Mouse (Mus musculus) adrenal gland, adult 18-20 months (tissue): ENCODE results near the gene Snrpb. TPM values are rescaled to one million over a fixed set of nuclear protein-coding genes. Genes with fewer than 3 reads are reported as not detected.
A peak's percentile ranks its signal among the peaks of the same experiment; 100 is the strongest.

Experiments used
- DNase-seq, 2 experiments: peaks; one replicate each; pipeline ENCODE4 v3.0.0; 2021 to 2022; ENCODE audit warnings: low spot score in 2 of 2
- long read RNA-seq, 2 experiments: library from polyadenylated mRNA; stranded (forward); transcript quantifications; one replicate each; pipeline ENCODE4 v2.0.0; 2021
- total RNA-seq, 2 experiments: library from RNA; stranded (reverse); gene quantifications; 1 replicate in 1 of 2; 2 replicates in 1 of 2; pipeline ENCODE4 v1.2.3; 2021

Snrpb gene
- total RNA-seq, result 100 to 1,000 TPM; 168 to 170 TPM
- long read RNA-seq, experiment 1, transcript Snrpb-201 (7 exons, 1,161 nt), result major isoform, 88 of 97 reads
- long read RNA-seq, experiment 1, partial matches to known transcripts, result 1 of 97 reads
- long read RNA-seq, experiment 1, other reads (novel, unspliced or antisense), result 6 of 97 reads
- long read RNA-seq, experiment 2, transcript Snrpb-201 (7 exons, 1,161 nt), result major isoform, 294 of 319 reads
- long read RNA-seq, experiment 2, transcript Snrpb-203 (8 exons, 1,133 nt), result minor isoform, 5 of 319 reads
- long read RNA-seq, experiment 2, partial matches to known transcripts, result 10 of 319 reads
- long read RNA-seq, experiment 2, other reads (novel, unspliced or antisense), result 10 of 319 reads

DNA sequence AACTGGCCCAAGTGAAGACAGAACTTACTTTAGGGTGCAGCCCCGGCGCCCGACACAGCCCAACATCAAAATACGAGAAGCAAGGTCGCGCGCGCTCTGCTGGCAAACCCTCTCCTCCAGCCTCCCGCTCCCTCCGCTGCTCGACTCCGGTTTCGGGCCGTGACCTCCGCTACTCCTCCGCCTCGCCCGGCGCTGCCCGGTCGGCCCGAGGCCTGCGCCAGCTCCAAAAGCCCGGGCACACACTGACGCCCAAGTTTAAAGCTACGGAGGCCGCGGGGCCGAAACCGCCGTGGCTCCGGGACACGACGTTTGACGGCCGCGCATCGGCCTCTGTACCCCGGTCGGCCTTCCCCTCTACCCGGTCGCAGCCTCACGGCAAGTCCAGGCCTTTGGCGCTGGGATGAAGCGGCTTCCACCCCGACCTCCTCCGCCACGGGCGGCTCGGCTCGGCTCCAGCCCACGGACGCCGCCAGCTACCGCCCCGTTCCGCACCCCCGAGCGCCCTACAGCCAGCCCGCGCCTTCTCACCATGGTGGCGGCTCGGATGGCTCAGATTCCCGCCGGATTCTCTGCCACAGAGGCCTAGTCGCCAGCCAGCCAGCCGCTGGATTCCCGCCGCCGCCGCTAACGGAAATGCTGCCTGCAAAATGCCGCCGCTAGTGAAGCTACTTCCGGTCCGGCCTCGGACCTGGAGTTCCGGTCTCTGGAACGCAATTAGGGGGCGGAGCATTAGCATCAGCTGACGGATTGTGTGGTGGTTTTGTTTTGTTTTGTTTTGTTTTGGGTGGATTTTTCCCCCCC is at the start of gene Snrpb:
Gene Snrpb, minus strand, starts transcription at position 698 of the 801 bp plus-strand sequence.
- peak; percentile 84 to 86 for DNase-seq

DNA sequence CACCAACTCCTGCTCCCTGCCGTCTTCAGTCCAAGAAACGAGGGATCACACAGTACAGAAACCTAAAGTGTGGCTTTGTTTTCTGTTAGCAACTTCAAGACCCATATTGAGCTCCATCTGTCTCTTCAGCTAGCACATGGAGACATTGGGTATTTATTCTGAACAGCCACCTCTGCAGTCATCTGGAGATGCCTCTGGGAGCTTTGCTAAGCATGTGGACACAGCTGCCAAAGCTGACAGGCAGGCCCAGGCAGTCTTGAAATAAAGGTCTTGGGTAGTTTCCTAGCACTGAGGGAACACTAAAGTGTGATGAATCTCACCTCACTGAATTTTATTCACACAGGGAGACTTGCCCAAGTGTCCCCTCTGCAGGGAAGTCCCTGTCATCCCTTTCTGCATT is 32.4 kb upstream of the Snrpb start:
- no peak for DNase-seq

DNA sequence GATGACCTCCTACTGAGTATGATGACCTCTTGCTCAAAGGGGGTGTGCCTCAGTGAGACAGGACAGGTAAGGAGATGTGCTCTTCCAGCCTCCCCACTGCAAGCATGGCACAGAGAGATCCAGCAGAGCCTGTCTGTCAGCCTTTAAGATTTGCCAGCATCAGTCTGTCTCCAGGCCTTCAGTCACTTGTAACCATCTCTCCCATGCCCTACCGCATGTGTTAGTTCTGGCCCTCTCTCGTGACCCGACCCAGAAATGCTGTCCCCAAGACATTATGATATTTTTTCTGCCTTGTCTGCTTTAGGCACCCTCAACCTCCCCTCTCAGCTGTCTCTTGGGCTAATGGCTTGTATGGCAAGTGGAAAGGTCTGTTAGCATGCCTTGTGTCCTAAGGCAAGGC is 30.4 kb upstream of the Snrpb start:
- DNase-seq, result no peak

DNA sequence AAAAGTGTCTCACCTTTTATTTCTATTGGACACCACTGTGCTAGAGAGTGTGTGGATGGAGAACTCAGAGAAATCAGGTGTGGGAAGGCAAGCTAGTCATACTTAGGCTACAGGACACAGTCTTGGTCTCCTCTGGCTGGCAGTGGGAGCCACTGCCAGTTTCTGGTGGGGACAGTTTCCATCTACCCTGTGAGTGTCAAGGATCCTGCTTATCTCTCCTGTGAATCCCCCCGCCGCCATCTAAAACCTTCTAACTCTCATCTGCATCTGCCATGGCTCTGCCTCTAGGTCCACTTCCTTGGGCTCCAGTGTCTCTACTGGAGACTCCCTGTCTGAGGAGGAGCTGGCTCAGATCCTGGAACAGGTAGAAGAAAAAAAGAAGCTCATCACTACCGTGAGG is 28.8 kb upstream of the Snrpb start:
- no peak for DNase-seq

DNA sequence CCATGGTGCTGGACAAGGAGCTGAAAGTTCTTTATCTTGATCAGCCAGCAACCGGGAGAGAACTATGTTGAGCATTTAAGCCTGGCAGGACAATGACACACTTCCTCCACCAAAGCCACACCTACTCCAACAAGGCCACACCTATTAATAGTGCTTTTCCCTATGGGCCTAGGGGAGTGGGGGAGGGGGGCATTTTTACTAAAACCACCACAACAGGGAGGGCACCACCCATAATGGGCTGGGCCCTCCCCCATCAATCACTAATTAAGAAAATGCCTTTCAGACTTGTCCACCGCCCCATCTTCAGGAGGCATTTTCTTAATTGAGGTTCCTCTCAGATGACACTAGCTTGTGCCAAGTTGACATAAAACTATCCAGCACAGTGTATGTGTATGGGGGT is 28.2 kb upstream of the Snrpb start:
- DNase-seq, result no peak

DNA sequence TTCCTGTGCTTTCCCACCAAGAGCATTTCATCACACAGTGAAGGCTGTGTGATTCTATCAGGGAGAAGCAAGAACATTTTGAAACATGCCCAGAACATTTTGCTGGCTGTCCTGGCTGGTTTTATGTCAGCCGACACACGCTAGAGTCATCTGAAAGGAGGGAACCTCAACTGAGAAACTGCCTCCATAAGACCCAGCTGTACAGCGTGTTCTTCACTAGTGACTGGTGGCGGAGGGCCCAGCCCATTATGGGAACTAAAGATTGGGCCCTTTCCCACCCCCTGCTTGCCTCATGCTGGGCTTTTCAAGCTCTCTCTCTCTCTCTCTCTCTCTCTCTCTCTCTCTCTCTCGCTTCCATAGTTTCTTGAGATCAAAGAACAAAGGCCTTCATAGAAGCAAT is 21.8 kb upstream of the Snrpb start:
- no peak for DNase-seq

DNA sequence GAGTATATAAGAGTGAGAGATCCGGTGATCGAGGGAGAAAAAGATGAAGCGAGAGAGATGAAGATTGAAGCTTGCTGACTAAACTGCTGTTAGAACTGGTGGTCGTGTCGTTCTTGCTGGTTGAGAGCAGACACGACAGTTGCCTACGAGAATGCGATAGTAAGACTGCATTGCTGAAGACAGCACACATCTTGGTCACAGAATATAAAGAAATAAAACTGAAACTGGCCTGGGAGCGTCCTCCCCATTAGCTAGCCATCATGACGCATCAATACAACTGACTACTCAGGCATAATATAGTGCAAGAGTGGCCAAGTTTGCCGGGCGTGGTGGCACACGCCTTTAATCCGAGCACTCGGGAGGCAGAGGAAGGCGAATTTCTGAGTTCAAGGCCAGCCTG is 15.7 kb upstream of the Snrpb start, which contains the start of gene Tmc2:
Gene Tmc2, plus strand, starts transcription at position 301 of the 400 bp plus-strand sequence.
- no peak for DNase-seq

DNA sequence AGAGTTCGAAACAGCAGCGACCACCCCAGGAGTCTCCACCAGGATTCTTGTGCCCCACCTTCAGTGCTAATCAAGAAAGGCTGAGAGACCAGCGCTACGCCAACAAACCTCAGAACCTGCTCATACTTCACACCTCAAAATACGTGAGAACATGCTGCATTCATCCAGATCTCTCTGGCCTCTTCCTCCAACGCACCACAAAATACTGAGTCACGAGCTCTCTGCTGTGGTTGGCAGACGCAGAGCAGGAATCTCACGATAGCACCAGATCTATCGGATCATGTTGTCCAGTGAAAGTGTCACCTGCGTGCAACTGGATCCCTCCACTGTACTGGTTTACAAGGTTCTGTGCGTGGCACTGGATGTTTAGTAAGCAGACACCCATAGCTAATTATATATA is 9.2 kb upstream of the Snrpb start:
- no peak for DNase-seq

DNA sequence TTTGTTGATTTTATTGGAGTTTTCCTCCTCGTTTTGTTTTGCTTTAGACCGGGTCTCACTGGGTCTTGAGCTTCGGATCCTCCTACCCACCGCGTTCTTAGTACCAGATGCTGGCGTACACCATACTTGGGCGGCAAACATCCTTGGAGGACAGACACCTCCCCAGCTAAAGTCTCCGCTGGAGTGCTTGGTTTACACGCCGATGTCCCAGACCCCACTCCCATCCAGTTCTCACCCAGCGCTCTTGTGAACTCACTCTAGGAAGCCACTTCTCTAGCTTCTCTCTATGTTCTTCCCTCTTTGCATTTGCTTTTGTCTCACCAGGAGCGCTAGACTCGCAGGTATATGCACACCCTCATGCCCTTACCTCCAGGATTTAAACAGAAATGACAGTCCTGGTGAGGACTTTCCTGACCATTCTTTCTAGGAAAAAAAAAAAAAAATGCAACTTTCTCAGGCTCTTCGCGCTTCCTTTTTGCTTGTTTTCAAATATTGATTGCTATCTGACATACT is 360 bp upstream of the Snrpb start:
- DNase-seq, result no peak

DNA sequence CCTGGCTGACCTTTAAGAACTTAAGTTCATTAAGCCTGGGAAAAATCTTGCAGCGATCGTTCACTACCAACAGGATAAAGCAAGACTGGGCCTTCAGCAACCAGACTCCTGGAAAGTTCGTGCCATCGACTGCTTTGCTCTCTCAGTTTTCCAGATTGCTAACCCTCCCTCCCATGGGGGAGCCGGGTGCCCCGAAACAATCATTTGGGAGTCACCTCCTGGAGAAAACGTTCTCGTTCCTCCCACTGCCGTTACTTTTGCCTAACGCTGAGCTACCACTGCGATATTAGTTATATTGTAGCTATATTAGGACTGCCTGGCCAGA is 860 bp downstream of the Snrpb start:
- DNase-seq, result no peak

DNA sequence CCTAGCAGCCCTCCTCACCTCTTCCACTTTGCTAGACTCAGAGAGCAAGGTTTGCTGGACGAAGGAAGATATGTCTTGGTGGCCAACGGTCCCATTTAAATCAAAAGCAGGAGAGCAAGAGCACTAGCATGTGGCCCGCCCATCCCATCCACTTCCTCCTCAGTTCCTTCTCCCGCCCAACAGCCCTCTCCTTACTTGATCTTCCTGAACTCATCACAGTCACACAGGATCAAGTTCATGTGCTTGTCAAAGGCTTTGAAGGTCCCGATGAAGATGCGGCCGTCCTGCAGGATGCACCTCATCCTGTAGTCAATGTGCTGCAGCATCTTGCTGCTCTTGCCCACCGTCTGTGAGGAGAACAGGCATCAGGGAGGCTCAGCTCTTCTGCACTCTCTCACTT is 2.4 kb downstream of the Snrpb start:
- no peak for DNase-seq

DNA sequence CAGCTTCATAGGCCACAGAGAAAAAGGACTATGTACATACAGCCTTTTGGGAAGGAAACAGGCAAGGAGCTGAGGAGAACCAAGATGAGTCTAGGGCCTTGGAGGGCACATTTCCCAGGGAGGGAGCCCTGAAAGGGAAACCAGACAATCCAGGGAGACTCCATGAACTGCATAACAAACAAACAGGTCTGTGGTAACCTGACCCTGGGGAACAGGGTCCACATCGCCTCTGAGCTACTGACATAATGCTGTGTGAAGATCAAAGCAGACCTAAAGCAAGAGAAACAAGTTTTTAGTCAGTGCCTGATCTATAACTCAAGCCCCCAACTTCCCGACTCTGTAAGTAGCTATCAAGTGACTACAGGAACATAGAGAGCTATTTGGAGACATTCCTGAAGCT is 7.5 kb downstream of the Snrpb start:
- no peak for DNase-seq

DNA sequence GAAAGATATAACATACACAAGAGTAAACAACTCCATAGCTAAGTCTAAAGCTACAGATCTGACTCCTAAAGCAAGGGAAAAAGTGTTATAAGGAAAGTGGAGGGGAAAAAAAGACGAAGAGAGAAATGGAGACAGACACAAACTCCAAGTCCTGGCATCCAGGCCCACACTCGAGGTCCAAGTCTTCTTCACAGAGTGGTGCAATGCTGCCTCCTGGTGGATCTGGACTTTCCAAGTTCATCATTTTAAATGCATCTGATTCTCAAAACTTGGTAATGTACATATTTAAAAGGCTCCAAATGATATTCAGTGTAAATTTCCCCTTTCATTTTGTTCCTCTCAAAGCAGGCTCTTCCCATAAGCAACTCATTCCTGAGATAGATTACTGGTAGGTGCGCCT is 11.3 kb downstream of the Snrpb start:
- peak; percentile 29 to 51 for DNase-seq

DNA sequence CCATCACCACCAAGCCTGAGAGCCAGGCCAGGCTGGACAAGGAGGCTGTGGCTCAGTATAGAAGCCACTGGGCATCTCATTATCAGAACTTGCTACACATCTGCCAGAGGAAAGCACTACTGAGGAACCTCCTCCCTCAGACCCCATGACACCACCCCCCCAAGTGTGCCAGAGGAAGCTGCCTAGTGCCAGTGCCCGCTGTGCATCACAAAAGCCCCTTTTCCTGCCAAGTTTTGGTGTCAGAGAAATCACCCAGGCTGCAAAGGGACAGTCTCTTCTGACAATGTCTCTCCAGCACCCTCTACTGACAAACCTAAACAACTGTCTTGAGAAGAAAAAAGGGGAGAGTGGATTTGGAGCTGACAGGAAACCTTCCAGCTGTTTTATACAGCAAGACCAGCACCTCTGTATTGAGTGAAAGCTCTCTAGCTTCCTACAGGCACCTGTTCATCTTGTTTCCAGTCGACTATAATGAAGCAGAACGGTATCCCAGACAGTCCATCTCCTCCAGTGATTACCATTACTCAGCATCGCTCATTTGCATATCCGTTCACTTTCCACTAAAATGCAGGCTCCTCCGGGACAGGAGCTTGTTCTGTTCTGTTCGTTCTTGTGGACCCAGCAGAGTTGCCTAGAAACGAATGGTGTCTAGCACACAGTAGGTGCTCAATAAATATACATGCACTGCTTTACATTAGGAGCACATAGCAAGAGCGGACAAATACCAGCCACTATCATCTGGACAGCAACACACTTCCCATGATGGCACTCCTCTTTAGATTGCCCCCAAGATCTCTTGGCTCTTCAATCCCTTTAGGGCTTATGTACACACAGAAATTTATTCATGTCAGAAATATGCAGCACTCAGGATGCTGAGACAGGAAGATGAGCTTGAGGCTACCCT is 12.6 kb downstream of the Snrpb start:
- no peak for DNase-seq

DNA sequence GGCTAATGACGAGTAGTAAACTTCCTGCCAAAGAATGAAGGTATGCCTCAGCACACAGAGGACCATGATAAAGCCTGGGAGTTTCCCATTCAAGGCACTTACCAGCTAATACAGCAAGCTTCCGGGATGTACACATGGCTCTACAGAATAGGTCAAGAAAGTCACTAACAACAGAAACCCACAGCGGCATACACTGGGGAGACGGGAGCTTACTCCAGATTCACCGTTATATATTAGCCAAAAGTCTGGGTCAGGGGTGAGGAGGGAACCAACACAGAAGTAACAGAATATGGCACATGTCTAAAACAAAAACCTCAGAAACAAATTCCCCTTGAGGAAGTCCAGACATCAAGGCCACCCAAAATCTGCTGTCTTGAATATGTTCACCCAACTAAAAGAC is 16.5 kb downstream of the Snrpb start:
- DNase-seq, result no peak

DNA sequence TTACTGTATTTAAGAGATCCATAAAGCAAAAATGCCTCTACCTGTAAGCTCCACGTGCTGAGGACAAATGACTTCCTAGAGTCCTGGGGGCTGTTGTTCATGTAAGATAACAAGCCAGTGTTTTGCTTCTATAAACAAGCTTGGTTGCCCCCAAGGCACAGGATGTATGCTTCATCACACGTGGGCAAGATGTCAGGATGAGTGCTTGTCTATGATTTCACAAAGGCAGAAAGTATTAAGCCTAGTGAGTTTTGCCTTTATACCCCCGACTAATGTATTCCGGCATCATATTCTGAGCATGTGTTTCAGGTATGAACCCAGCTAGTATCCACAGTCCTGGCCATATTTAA is 21.1 kb downstream of the Snrpb start:
- DNase-seq, result no peak

DNA sequence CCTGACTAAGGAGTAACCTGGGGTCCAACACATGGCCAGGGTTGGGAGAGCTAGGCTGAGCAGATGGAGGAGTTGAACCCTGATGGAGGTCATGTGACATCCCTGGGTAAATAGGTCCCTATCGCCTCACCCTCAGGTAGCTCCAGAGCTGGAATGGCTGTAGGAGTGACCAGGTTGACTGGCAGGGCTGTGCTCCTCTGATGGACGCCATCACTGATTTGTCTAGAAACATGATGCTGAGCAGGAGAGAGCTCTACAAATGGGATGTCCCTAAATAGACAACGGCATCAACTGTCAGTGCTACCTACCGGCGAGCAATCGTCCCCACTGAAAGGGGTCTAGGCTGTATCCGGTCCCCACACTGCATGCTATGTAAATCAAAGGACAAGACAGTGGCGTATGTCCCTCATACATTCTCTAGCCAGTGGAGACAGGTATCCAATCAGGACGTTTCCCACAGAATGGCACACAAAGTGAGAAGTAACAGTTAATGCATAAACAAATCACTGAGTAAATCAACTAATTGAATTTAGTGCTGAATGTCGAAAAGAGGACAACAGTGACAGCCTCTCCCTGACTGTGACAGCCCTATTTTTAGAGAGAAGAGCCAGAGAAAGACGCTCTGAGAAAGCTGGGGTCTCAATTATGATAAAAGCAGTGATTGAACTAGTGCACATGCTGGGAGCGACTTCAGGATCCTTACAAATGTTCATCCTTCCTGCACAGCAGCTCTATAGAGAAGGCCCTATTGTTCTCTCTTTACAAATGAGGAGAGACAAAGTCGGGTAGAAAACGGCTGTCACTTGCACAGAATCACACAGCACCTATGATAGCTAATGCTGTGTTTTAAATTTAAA is 21.7 kb downstream of the Snrpb start:
- DNase-seq, result no peak

DNA sequence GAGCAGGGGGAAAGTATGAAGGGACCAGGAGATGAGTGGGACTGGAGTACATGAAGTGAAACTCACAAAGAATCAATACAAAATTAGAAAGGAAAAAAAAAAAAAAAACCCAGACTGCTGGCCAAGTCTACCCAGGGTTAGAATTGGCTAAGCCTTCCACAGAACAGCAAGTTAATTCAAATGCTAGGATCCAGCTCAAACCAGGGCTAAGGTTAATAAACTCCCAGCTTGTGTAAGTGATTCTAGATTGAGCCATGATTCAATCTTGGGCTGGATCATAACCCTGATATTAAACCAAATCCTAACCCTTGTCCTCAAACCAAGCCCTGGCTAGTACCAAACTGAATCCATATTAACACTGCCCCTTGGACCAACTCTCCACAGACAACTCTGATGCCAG is 23.4 kb downstream of the Snrpb start:
- no peak for DNase-seq

DNA sequence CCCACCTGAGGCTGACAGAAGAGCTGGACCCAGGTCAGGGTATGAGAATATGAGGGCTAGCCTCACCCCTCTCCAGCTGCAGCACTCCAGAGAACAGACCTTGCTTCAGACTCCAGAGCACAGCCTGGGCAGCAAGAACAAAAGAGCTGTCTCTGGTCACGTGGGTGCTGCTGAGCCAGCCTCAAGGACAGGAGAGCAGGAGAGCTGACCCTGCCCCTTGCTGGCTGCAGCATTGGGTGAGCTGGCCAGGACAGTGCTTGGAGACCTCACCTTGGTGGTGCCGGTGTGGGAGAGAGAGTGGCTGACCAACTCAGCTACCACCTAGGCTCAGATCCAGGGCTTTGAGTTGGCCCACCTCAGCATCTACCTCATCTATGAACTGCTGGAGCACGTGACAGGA is 24.0 kb downstream of the Snrpb start:
- peak in 1 of 2 experiments; percentile 16 for DNase-seq

DNA sequence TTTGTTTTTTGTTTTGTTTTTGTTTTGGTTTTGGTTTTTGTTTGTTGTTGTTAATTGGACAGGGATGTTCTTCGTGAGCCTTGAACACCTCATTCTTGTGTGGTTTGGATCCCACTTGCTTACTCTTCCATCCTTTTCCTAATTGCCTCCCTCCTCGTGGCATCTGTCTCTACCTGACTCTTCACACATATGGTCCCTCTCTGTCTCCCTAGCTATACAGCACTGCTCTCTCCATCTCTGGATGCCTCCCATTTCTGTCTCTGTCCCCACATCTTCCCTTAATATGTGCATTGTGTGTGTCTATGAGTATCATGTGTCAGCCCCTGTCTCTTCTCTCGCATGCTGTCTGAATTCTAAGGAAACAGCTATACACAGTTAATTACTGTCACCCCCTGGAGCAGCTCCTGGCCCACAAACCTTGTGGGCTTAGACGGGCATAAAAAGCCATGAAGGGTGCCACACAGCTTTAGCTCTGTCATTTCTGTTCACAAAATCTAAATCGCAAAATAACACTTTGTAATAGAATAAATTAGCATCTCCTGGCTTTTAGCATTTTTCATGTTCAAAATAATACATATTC is 33.0 kb downstream of the Snrpb start:
- no peak for DNase-seq
